Mouse (Mus musculus) forebrain, embryonic 13.5 days (tissue): ENCODE data around the gene Wdr66. TPM values are rescaled to one million over a fixed set of nuclear protein-coding genes. Genes with fewer than 3 reads are reported as not detected.

Source experiments
- ATAC-seq: fragments of 200-750 bp; cut with Nextera tagmentation; 2 replicates; pipeline ENCODE4 v1.8.0; 2017
- H3K27ac ChIP-seq: fragments of 300-500 bp; sonication (generic); 2 replicates; pipeline ENCODE4 v1.5.1; 2015; ENCODE audit warnings: inconsistent platforms, mild to moderate bottlenecking, moderate library complexity
- H3K27me3 ChIP-seq: fragments of 300-500 bp; sonication (generic); 2 replicates; pipeline ENCODE4 v1.6.1; 2015; ENCODE audit warnings: mild to moderate bottlenecking, inconsistent platforms
- H3K36me3 ChIP-seq: fragments of 300-500 bp; sonication (generic); 2 replicates; pipeline ENCODE4 v1.6.1; 2015; ENCODE audit warnings: mild to moderate bottlenecking, inconsistent platforms; ENCODE audit not compliant: poor library complexity, severe bottlenecking
- H3K4me1 ChIP-seq: fragments of 300-500 bp; sonication (generic); 2 replicates; pipeline ENCODE4 v1.6.1; 2015; ENCODE audit warnings: inconsistent platforms
- H3K4me2 ChIP-seq: fragments of 300-500 bp; sonication (generic); 2 replicates; pipeline ENCODE4 v1.6.1; 2015; ENCODE audit warnings: inconsistent platforms, mild to moderate bottlenecking, moderate library complexity
- H3K4me3 ChIP-seq: fragments of 300-500 bp; sonication (generic); 2 replicates; pipeline ENCODE4 v1.5.1; 2015; ENCODE audit warnings: mild to moderate bottlenecking, inconsistent platforms
- H3K9ac ChIP-seq: fragments of 300-500 bp; sonication (generic); 2 replicates; pipeline ENCODE4 v1.6.1; 2015; ENCODE audit warnings: mild to moderate bottlenecking, inconsistent platforms
- H3K9me3 ChIP-seq: fragments of 300-500 bp; sonication (generic); replicated peaks from 2 replicates; pipeline ENCODE4 v1.6.1; 2016; ENCODE audit warnings: inconsistent platforms
- WGBS: fragments of 180-500 bp; shearing (Covaris S2); methylation state at CpG from one replicate; pipeline ENCODE4 v1.1.7; 2015; 5-methylcytosine and 5-hydroxymethylcytosine counted together
- polyA plus RNA-seq: library from polyadenylated mRNA; unstranded; fragments of >200 nt; fragmentation: Nextera tagmentation; extraction: Ambion mirVana; gene quantifications from 2 replicates; pipeline ENCODE4 v1.2.1, GENCODE M21; 2015

The Wdr66 gene
- polyA plus RNA-seq, 1 experiment from 2014 or later, result 2.1 TPM

- Histone ChIP-seq H3K27ac (no peak overlapping the region; the same call in 1 of the 2 replicates), H3K9ac (no peak overlapping the region), H3K9me3 (no peaks in the 10 kb centered on the region), H3K4me3 (no peak overlapping the region), H3K4me2 (no peak overlapping the region), H3K36me3 (peaks cover 42% of the 10 kb centered on the region), H3K27me3 (no peaks in the 10 kb centered on the region), H3K4me1 (no peaks in the 10 kb centered on the region; the same call in 1 of the 2 replicates)
- 91% methylated on average over 6 of the region's 6 CpGs for WGBS
- no peak for ATAC-seq
Measured at GRCm38 (mm10) chr5:123375793-123376452, 124.0 kb downstream of the Wdr66 start.

GRCm38 (mm10) chr5:123376569-123376968 lies 124.7 kb downstream of the Wdr66 start:
- Histone ChIP-seq H3K4me2 (no peak overlapping the region), H3K9ac (no peak overlapping the region), H3K9me3 (no peaks in the 10 kb centered on the region), H3K4me3 (no peak overlapping the region), H3K36me3 (peaks cover 36% of the 10 kb centered on the region), H3K27me3 (no peaks in the 10 kb centered on the region), H3K4me1 (no peaks in the 10 kb centered on the region; the same call in 1 of the 2 replicates), H3K27ac (no peak overlapping the region)
- 39% methylated on average over 10 of the region's 10 CpGs for WGBS
- no peak for ATAC-seq

Other genes starting within 250 kb of the Wdr66 start
- gene Orai1, start 237.0 kb upstream of the Wdr66 start, polyA plus RNA-seq, result 10.6 and 10.8 TPM in 2 replicates
- gene Morn3, start 205.1 kb upstream of the Wdr66 start, polyA plus RNA-seq, result 0.79 and 1.1 TPM in 2 replicates
- gene Tmem120b, start 183.7 kb upstream of the Wdr66 start, polyA plus RNA-seq, result 10.9 and 11.0 TPM in 2 replicates
- gene Rhof, start 119.4 kb upstream of the Wdr66 start, polyA plus RNA-seq, result 4.3 and 5.0 TPM in 2 replicates
- gene Setd1b, start 109.9 kb upstream of the Wdr66 start, polyA plus RNA-seq, result 13.4 and 13.9 TPM in 2 replicates
- gene Psmd9, start 82.7 kb upstream of the Wdr66 start, polyA plus RNA-seq, result 75.5 and 77.3 TPM in 2 replicates
- not detected in 2 replicates for gene Hpd, start 69.4 kb upstream of the Wdr66 start, polyA plus RNA-seq
- 66.4 and 75.0 TPM in 2 replicates for gene Bcl7a, start 91.7 kb downstream of the Wdr66 start, polyA plus RNA-seq
- 14.0 and 15.0 TPM in 2 replicates for gene Mlxip, start 142.7 kb downstream of the Wdr66 start, polyA plus RNA-seq
- gene Lrrc43, start 237.2 kb downstream of the Wdr66 start, polyA plus RNA-seq, result 0.25 and 0.31 TPM in 2 replicates
- gene Il31, start 237.4 kb downstream of the Wdr66 start, polyA plus RNA-seq, result not detected in 2 replicates